Comparison of ENCODE assay signal across 8 mouse cellular contexts in genomic region chr10:78591406-78592328, GRCm38 (mm10). TPM values are rescaled to one million over a fixed set of nuclear protein-coding genes. Genes with fewer than 3 reads are reported as not detected.
DNase-seq lines count a peak whose midpoint lies in the region; ATAC-seq lines count a peak whose summit lies in the region.

Gene Syde1, minus strand, starts transcription at chr10:78591964.

- peak within 1 kb of the TSS; percentile 77 for H3K9ac ChIP-seq in lung, embryonic 16.5 days (ENCODE audit: low read length)

- peak within 1 kb of the TSS; percentile 65 for H3K4me2 ChIP-seq in lung, embryonic 16.5 days (ENCODE audit: low read depth, low read length)

- H3K9me3 ChIP-seq in embryonic facial prominence, embryonic 10.5 days = no peaks in the 10 kb centered on the region
- no peaks in the 10 kb centered on the region for H3K9me3 ChIP-seq in heart, embryonic 10.5 days
- H3K9me3 ChIP-seq in lung, embryonic 16.5 days (ENCODE audit: control insufficient read depth, low read length) = no peaks in the 10 kb centered on the region

- peak; percentile 43 for DNase-seq in cerebellum, adult 9-10 months
- no peak for DNase-seq in cerebellum, postnatal 14 days
- DNase-seq in embryonic facial prominence, embryonic 10.5 days (ENCODE audit: low spot score) = peak; percentile 77
- DNase-seq in heart, embryonic 10.5 days (ENCODE audit: low spot score) = peak; percentile 79
- peak; percentile 56 to 59 for DNase-seq in kidney, adult 8-10 months
- peak; percentile 60 for DNase-seq in ovary, postnatal 36 days (ENCODE audit: low spot score)
- no peak for DNase-seq in right cerebral cortex, postnatal 36 days (ENCODE audit: low spot score in 2 of 2)

- H3K27me3 ChIP-seq in embryonic facial prominence, embryonic 10.5 days (replicated peaks; ENCODE audit: low read depth, poor library complexity, severe bottlenecking) = no peaks in the 10 kb centered on the region
- no peaks in the 10 kb centered on the region for H3K27me3 ChIP-seq in heart, embryonic 10.5 days (ENCODE audit: insufficient read depth, poor library complexity, severe bottlenecking)
- no peaks in the 10 kb centered on the region for H3K27me3 ChIP-seq in lung, embryonic 16.5 days (ENCODE audit: control insufficient read depth, insufficient read depth, low read depth, low read length)

- H3K4me1 ChIP-seq in embryonic facial prominence, embryonic 10.5 days = peaks cover 23% of the 10 kb centered on the region
- H3K4me1 ChIP-seq in heart, embryonic 10.5 days = peaks cover 12% of the 10 kb centered on the region
- peaks cover 12% of the 10 kb centered on the region for H3K4me1 ChIP-seq in lung, embryonic 16.5 days (replicated peaks; ENCODE audit: control insufficient read depth, insufficient read depth, low read length)

- peaks cover 35% of the 10 kb centered on the region for H3K36me3 ChIP-seq in embryonic facial prominence, embryonic 10.5 days (replicated peaks)
- peaks cover 32% of the 10 kb centered on the region for H3K36me3 ChIP-seq in heart, embryonic 10.5 days
- peaks cover 20% of the 10 kb centered on the region for H3K36me3 ChIP-seq in lung, embryonic 16.5 days (ENCODE audit: control insufficient read depth, insufficient read depth, low read length)

- ATAC-seq in lung, embryonic 16.5 days (ENCODE audit: low read depth) = peak; percentile 82

- H3K27ac ChIP-seq in embryonic facial prominence, embryonic 10.5 days (replicated peaks) = peak within 1 kb of the TSS; percentile 94
- H3K27ac ChIP-seq in heart, embryonic 10.5 days = peak within 1 kb of the TSS; percentile 96
- peak within 1 kb of the TSS; percentile 89 for H3K27ac ChIP-seq in lung, embryonic 16.5 days (ENCODE audit: low read length)

- WGBS in embryonic facial prominence, embryonic 10.5 days = 3% methylated on average over 54 of the region's 54 CpGs
- 5% methylated on average over 50 of the region's 54 CpGs for WGBS in heart, embryonic 10.5 days
- WGBS in lung, embryonic 16.5 days = 3% methylated on average over 40 of the region's 54 CpGs

- peak within 1 kb of the TSS; percentile 80 for H3K4me3 ChIP-seq in embryonic facial prominence, embryonic 10.5 days
- peak within 1 kb of the TSS; percentile 74 for H3K4me3 ChIP-seq in heart, embryonic 10.5 days
- peak within 1 kb of the TSS; percentile 60 for H3K4me3 ChIP-seq in lung, embryonic 16.5 days (ENCODE audit: low read length)

RNA-seq across cellular contexts. Expression of gene Syde1, which starts in this region (rescaled TPM):
- polyA plus RNA-seq in embryonic facial prominence, embryonic 10.5 days (2016; fragmentation: Nextera tagmentation; extraction: Ambion mirVana) = 19.1 and 19.3 TPM in 2 replicates
- 12.2 and 13.3 TPM in 2 replicates for polyA plus RNA-seq in heart, embryonic 10.5 days (2016; fragmentation: Nextera tagmentation; extraction: Ambion mirVana)
- 23.0 and 25.2 TPM in 2 replicates for polyA plus RNA-seq in lung, embryonic 16.5 days (2015; fragmentation: Nextera tagmentation; extraction: Ambion mirVana)

Comparison
In these comparisons a context has a peak if more than half of its experiments do, and no peak if none do; other contexts are left out.
1. DNase-seq: peak in cerebellum, adult 9-10 months (single experiment), embryonic facial prominence, embryonic 10.5 days (single experiment), heart, embryonic 10.5 days (single experiment), kidney, adult 8-10 months (2 of 2) and ovary, postnatal 36 days (single experiment); none in cerebellum, postnatal 14 days (0 of 2) and right cerebral cortex, postnatal 36 days (0 of 2).
2. Peak in every context shown above with its lines, with median percentiles within 50 percentile points of each other: H3K27ac ChIP-seq and H3K4me3 ChIP-seq.